Mouse (Mus musculus) forebrain, postnatal 0 days (tissue): ENCODE measurements at regions not wholly inside any gene's neighbourhood (a gene's known extent, or its start where the extent isn't known, plus 50 kb on each side); places are given as distances from the start of the nearest gene placed in this dataset.
A peak's percentile ranks its signal among the peaks of the same experiment; 100 is the strongest.

Source experiments
- ATAC-seq: fragments of 200-750 bp; cut with Nextera tagmentation; 2 replicates; pipeline ENCODE4 v1.8.0; 2017; ENCODE audit warnings: mild to moderate bottlenecking, moderate library complexity
- DNase-seq: peaks from one replicate; pipeline ENCODE4 v3.0.0-alpha.2; 2015
- H3K27ac ChIP-seq: fragments of 300-500 bp; sonication (generic); 2 replicates; pipeline ENCODE4 v1.5.1; 2014; ENCODE audit warnings: low read depth, mild to moderate bottlenecking, antibody characterized with exemption, low read length, moderate library complexity, mixed read lengths
- H3K27me3 ChIP-seq: fragments of 300-500 bp; sonication (generic); 2 replicates; pipeline ENCODE4 v1.6.1; 2014; ENCODE audit warnings: mild to moderate bottlenecking, low read length, mixed read lengths; ENCODE audit not compliant: insufficient read depth
- H3K36me3 ChIP-seq: fragments of 300-500 bp; sonication (generic); 2 replicates; pipeline ENCODE4 v1.6.1; 2014; ENCODE audit warnings: mild to moderate bottlenecking, moderate library complexity; ENCODE audit not compliant: insufficient read depth
- H3K4me1 ChIP-seq: fragments of 300-500 bp; sonication (generic); 2 replicates; pipeline ENCODE4 v1.6.1; 2014; ENCODE audit warnings: antibody characterized with exemption; ENCODE audit not compliant: insufficient read depth
- H3K4me2 ChIP-seq: fragments of 300-500 bp; sonication (generic); 2 replicates; pipeline ENCODE4 v1.6.1; 2014; ENCODE audit warnings: low read depth, mild to moderate bottlenecking, moderate library complexity
- H3K4me3 ChIP-seq: fragments of 300-500 bp; sonication (generic); 2 replicates; pipeline ENCODE4 v1.5.1; 2014; ENCODE audit warnings: low read depth, low read length, mixed read lengths
- H3K9ac ChIP-seq: fragments of 300-500 bp; sonication (generic); 2 replicates; pipeline ENCODE4 v1.6.1; 2014; ENCODE audit warnings: mild to moderate bottlenecking
- H3K9me3 ChIP-seq: fragments of 300-500 bp; sonication (generic); 2 replicates; pipeline ENCODE4 v1.6.1; 2016; ENCODE audit warnings: low read length
- CTCF ChIP-seq: sonication (generic); IDR thresholded peaks from 2 replicates; pipeline ENCODE4 v1.5.1; 2016; ENCODE audit warnings: antibody characterized with exemption, control low read depth, low read depth
- WGBS: fragments of 180-500 bp; shearing (Covaris S2); extraction: QIAGEN DNeasy Blood & Tissue Kit; methylation state at CpG from one replicate; pipeline ENCODE4 v1.1.7; 2014; 5-methylcytosine and 5-hydroxymethylcytosine counted together

GRCm38 (mm10) chr16:54440932-54441331 is 856.9 kb downstream of the Zpld1 start:
- no peak for DNase-seq
- ATAC-seq = no peak
- Histone ChIP-seq H3K27ac (no peak overlapping the region), H3K36me3 (no peaks in the 10 kb centered on the region), H3K9me3 (no peaks in the 10 kb centered on the region), H3K27me3 (no peaks in the 10 kb centered on the region), H3K9ac (no peak overlapping the region), H3K4me1 (no peaks in the 10 kb centered on the region), H3K4me2 (no peak overlapping the region), H3K4me3 (no peak overlapping the region)
- WGBS = 94% methylated on average over 2 of the region's 2 CpGs
- TF ChIP-seq CTCF = no peak

DNA sequence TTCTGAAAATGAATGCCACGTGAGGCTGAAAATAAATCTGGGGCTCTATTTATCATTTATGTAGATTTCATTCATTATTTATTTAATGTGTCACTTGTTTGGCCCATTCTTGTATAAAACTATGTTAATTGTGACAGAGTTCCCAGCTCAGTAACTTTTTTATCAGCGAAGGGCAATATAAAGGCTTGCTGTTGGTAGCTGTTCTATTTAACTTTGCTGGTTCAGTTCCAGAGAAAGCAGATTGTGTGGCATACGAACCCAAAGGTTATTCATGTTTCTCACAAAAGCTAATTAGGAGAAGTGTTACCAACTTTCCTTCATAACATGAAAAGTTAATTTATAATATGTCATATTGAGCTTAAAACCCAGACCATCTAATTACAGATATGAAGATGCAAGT is 891.1 kb downstream of the Zpld1 start:
- no peak overlapping the region for H3K27ac ChIP-seq
- no peaks in the 10 kb centered on the region for H3K9me3 ChIP-seq
- WGBS = 48% methylated on average over 3 of the region's 3 CpGs
- H3K4me2 ChIP-seq = no peak overlapping the region
- H3K4me1 ChIP-seq = no peaks in the 10 kb centered on the region
- TF ChIP-seq CTCF = no peak
- DNase-seq (peak; percentile 61), ATAC-seq (peak; percentile 67; the same call in 1 of the 2 replicates)
- no peaks in the 10 kb centered on the region for H3K27me3 ChIP-seq
- no peak overlapping the region for H3K4me3 ChIP-seq
- no peaks in the 10 kb centered on the region for H3K36me3 ChIP-seq
- H3K9ac ChIP-seq = no peak overlapping the region

GRCm38 (mm10) chr16:54384019-54384418 is 913.8 kb downstream of the Zpld1 start:
- Histone ChIP-seq H3K36me3 (no peaks in the 10 kb centered on the region), H3K4me3 (no peak overlapping the region), H3K27me3 (no peaks in the 10 kb centered on the region), H3K27ac (no peak overlapping the region), H3K9ac (no peak overlapping the region), H3K9me3 (no peaks in the 10 kb centered on the region), H3K4me1 (no peaks in the 10 kb centered on the region), H3K4me2 (no peak overlapping the region)
- ATAC-seq (no peak), DNase-seq (peak; percentile 18)
- 40% methylated on average over 3 of the region's 3 CpGs for WGBS
- no peak for TF ChIP-seq CTCF

DNA sequence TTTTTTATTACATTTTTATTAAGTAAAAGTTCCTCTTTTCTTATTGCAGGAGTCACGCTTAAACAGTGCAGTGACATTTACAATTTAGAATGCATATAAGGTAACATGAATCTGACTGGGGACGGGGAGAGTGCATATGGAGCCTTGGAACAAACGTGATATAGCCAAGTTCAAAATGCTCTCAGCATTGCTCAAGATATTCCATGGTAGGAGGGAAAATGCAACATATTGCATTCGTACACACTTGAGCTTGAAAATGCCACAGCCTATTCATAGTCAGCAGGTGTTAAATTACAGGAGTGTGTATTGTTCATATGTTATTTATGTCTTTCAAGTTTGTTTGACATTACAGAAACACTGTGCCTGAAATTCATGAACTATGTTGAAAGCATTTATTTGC is 922.8 kb downstream of the Zpld1 start:
- H3K27ac ChIP-seq = no peak overlapping the region
- WGBS = 56% methylated on average over 4 of the region's 4 CpGs
- no peaks in the 10 kb centered on the region for H3K9me3 ChIP-seq
- no peaks in the 10 kb centered on the region for H3K4me1 ChIP-seq
- no peak overlapping the region for H3K9ac ChIP-seq
- DNase-seq (no peak), ATAC-seq (no peak)
- no peak for TF ChIP-seq CTCF
- no peak overlapping the region for H3K4me3 ChIP-seq
- no peak overlapping the region for H3K4me2 ChIP-seq
- H3K36me3 ChIP-seq = no peaks in the 10 kb centered on the region
- no peaks in the 10 kb centered on the region for H3K27me3 ChIP-seq

GRCm38 (mm10) chr16:54354423-54354822 is 943.4 kb downstream of the Zpld1 start:
- DNase-seq (no peak), ATAC-seq (no peak)
- no peak overlapping the region for H3K9ac ChIP-seq
- no peaks in the 10 kb centered on the region for H3K4me1 ChIP-seq
- H3K4me2 ChIP-seq = no peak overlapping the region
- no peaks in the 10 kb centered on the region for H3K36me3 ChIP-seq
- no peak overlapping the region for H3K4me3 ChIP-seq
- no peak for TF ChIP-seq CTCF
- no peak overlapping the region for H3K27ac ChIP-seq
- H3K27me3 ChIP-seq = no peaks in the 10 kb centered on the region
- H3K9me3 ChIP-seq = no peaks in the 10 kb centered on the region

DNA sequence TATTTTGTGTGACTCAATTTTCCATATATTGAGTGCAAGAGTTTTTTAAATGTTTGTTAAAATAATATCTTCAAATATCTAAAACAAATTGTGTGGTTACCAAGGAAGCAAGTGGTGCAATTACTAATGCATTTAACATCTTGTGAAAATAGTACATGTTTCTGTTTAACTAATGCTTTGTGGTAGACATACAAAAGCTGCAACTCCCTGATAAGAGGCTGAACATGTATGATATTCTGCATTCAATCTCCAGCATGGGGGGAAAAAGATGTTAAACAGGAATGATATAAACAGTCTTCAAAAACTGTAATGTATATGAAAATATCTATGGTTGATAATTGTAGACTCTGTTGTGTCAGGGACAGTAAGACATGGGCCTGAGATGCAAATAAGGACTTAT is 949.0 kb downstream of the Zpld1 start:
- H3K4me2 ChIP-seq = no peak overlapping the region
- no peaks in the 10 kb centered on the region for H3K36me3 ChIP-seq

DNA sequence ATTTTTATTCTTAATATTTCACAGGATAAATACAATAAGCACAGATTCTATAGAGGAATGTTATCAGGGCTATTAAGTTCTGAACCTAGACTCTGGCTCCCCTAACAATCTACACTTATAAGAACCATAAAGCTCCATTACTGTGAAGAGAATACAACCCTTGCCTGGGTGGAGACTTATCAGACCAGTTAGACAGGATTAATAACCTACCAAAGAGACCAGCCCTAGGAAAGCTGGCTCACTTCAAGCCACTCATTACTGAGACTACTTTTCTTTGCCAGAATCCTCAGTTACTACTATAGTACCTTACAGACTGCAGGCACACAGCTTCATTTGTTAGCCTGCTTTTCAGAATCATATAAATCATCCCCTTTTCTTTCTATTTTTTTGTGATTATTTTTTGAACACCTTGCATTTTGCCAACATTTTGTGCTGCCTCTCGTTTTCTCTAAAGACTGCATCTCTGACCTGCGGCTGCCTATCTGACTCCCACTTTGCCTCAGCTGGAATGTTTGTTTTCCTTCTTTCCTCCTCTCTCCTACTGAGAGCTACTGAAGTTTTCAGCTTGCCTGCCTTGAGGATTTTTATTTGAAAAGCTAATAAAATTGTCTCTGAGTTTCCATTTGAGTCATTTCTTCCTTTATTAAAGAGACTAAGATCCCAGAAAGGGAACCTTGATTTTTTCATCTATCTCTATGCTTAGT is 951.5 kb downstream of the Zpld1 start:
- WGBS = 61% methylated on average over 2 of the region's 2 CpGs

More for the DNA sequence above, 949.0 kb downstream of the Zpld1 start:
- ATAC-seq (no peak), DNase-seq (no peak)
- Histone ChIP-seq H3K9ac (no peak overlapping the region), H3K4me1 (no peaks in the 10 kb centered on the region), H3K27me3 (no peaks in the 10 kb centered on the region), H3K9me3 (no peaks in the 10 kb centered on the region), H3K4me3 (no peak overlapping the region), H3K27ac (no peak overlapping the region)
- no peak for TF ChIP-seq CTCF

More for the DNA sequence above, 951.5 kb downstream of the Zpld1 start:
- DNase-seq (no peak), ATAC-seq (no peak)
- Histone ChIP-seq H3K4me2 (no peak overlapping the region), H3K36me3 (no peaks in the 10 kb centered on the region), H3K27ac (no peak overlapping the region), H3K9me3 (no peaks in the 10 kb centered on the region), H3K9ac (no peak overlapping the region), H3K4me1 (no peaks in the 10 kb centered on the region), H3K4me3 (no peak overlapping the region), H3K27me3 (no peaks in the 10 kb centered on the region)
- no peak for TF ChIP-seq CTCF
